Mouse (Mus musculus) adrenal gland, postnatal 10 days (tissue): ENCODE results near the gene Zfp54. TPM values are rescaled to one million over a fixed set of nuclear protein-coding genes. Genes with fewer than 3 reads are reported as not detected.

Source experiments
- total RNA-seq, 2 experiments: library from RNA; stranded (reverse); gene quantifications; 2 replicates each; pipeline ENCODE4 v1.2.3; 2021

The Zfp54 gene
- total RNA-seq, 2 experiments from 2014 or later = 1.5 to 2.2 TPM

Other genes starting within 250 kb of the Zfp54 start
- not detected for gene Vmn1r234, start 197.1 kb upstream of the Zfp54 start, total RNA-seq
- gene Vmn1r235, start 166.8 kb upstream of the Zfp54 start, total RNA-seq = not detected
- not detected for gene Vmn1r236, start 140.3 kb upstream of the Zfp54 start, total RNA-seq
- not detected for gene Vmn1r237, start 111.4 kb upstream of the Zfp54 start, total RNA-seq
- gene Zfp677, start 39.5 kb upstream of the Zfp54 start, total RNA-seq = 1 to 10 TPM; 2.6 to 3.6 TPM
- gene Zfp51, start 27.1 kb downstream of the Zfp54 start, total RNA-seq = 1 to 10 TPM; 6.8 to 7.0 TPM
- 1 to 10 TPM; 4.1 to 6.3 TPM for gene Zfp53, start 65.8 kb downstream of the Zfp54 start, total RNA-seq
- gene Zfp52, start 112.3 kb downstream of the Zfp54 start, total RNA-seq = 10 to 100 TPM; 20.0 to 23.6 TPM
- 10 to 100 TPM; 10.3 to 11.4 TPM for gene Zfp948, start 143.8 kb downstream of the Zfp54 start, total RNA-seq
- gene Zfp983, start 227.4 kb downstream of the Zfp54 start, total RNA-seq = 1 to 10 TPM; 5.1 to 5.5 TPM